Mouse (Mus musculus) E14TG2a.4 (cell line): ENCODE measurements at regions not wholly inside any gene's neighbourhood (a gene's known extent, or its start where the extent isn't known, plus 50 kb on each side); places are given as distances from the start of the nearest gene placed in this dataset.
A peak's percentile ranks its signal among the peaks of the same experiment; 100 is the strongest.

ENCODE experiments used
- H3K27me3 ChIP-seq: 2 replicates; pipeline ENCODE4 v1.6.1; 2014; ENCODE audit warnings: low read length, control low read depth; ENCODE audit not compliant: insufficient read depth
- H3K36me3 ChIP-seq: 2 replicates; pipeline ENCODE4 v1.6.1; 2014; ENCODE audit warnings: low read length, control low read depth; ENCODE audit not compliant: insufficient read depth
- H3K4me1 ChIP-seq: replicated peaks from 2 replicates; pipeline ENCODE4 v1.6.1; 2014; ENCODE audit warnings: low read depth, low read length, control low read depth
- H3K4me3 ChIP-seq: replicated peaks from 2 replicates; pipeline ENCODE4 v1.5.1; 2014; ENCODE audit warnings: mild to moderate bottlenecking, low read length
- H3K9me3 ChIP-seq: 2 replicates; pipeline ENCODE4 v1.6.1; 2014; ENCODE audit warnings: low read length, control low read depth
- CTCF ChIP-seq: conservative IDR thresholded peaks from 2 replicates; pipeline ENCODE4 v1.5.1; 2014; ENCODE audit warnings: low read length
- NANOG ChIP-seq: IDR thresholded peaks from 2 replicates; pipeline ENCODE4 v1.6.1; 2014; ENCODE audit warnings: borderline replicate concordance, low read length, mixed read lengths
- POU5F1 ChIP-seq: IDR thresholded peaks from 2 replicates; pipeline ENCODE4 v1.6.1; 2014; ENCODE audit warnings: low read length, borderline replicate concordance

DNA sequence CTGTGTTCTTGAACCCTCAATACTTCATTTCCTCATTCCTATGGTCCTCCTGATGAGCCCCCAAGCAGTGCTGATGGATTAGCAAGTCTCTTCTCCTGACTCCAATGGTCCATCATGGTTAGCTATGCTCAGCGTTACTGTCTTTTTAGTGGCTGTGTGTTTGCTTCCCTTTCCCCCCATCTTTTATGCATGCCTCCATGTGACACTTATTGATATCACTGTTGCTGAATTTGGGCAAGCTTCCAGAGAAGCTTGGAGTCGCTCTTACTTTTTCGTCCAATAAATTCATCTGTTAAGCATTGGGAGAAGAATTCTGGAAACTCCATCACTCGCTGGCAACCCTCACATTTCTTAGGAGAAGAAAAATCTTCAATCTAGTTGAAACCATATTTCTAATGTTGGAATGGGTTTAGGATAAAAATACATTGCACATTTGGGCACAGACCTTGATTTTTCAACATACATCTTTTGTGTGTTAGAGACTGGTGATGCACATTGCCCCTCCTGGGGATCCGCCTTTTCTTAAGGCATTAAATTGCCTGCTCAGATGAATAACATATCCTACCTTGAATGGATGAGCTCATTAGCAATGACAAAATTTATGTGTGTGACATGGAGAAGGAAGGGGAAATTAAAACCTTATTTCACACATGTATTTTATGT lies 107.7 kb upstream of the 4933402D24Rik start:
- Histone ChIP-seq H3K27me3 (no peaks in the 10 kb centered on the region), H3K4me3 (no peak overlapping the region), H3K9me3 (no peaks in the 10 kb centered on the region), H3K36me3 (no peaks in the 10 kb centered on the region), H3K4me1 (no peaks in the 10 kb centered on the region)
- TF ChIP-seq CTCF, result no peak
- no peak for TF ChIP-seq NANOG
- no peak for TF ChIP-seq POU5F1

DNA sequence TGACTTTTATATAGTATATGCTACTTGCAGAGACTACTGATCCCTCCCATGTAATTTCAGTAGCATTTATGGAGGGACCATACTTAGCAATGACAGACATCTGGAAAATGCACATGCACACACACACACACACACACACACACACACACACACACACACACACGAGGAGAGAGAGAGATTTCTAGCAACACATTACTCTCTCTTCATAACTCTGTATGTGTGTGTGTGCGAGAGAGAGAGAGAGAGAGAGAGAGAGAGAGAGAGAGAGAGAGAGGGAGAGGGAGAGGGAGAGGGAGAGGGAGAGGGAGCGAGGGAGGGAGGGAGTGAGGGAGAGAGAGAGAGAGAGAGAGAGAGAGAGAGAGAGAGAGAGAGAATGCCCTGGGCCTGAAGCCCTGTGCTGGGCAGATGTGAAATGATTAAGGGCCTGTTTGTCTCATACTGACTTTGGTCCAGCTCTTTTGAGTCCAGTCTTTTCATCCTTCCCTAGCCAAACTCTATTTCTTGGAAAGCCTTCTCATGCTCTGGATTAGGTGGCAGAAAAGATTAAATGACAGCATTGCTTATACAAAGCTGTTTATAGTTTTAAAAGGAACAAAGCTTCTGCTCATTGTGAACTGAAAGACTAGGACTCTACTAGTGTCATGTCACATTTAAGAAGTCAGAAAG lies 106.4 kb upstream of the 4933402D24Rik start:
- TF ChIP-seq POU5F1, result no peak
- TF ChIP-seq CTCF, result no peak
- no peak for TF ChIP-seq NANOG
- Histone ChIP-seq H3K36me3 (no peaks in the 10 kb centered on the region), H3K9me3 (no peaks in the 10 kb centered on the region), H3K4me1 (no peaks in the 10 kb centered on the region), H3K27me3 (no peaks in the 10 kb centered on the region), H3K4me3 (no peak overlapping the region)

DNA sequence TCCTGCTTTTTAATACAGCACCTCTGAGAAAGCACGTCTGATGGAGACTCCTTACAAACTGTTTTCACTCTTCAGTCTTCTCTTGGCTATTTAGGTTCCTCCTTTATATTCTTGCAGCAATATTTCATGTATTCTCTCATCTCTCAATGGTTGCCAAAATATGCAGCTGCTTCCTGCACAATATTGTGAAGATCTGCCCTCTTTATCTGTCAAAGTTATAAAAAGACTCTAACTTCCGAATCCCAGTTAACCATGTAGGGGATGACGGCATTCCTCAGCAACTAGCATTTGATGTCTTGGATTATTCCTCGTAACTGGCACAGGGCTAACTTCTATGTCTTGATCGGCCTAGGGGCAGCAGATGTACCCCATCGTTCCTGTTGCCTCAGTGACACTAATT lies 102.8 kb upstream of the 4933402D24Rik start:
- H3K36me3 ChIP-seq, result no peaks in the 10 kb centered on the region
- H3K4me3 ChIP-seq, result no peak overlapping the region
- TF ChIP-seq POU5F1 (no peak), CTCF (no peak), NANOG (no peak)
- H3K9me3 ChIP-seq, result no peaks in the 10 kb centered on the region
- H3K27me3 ChIP-seq, result no peaks in the 10 kb centered on the region
- H3K4me1 ChIP-seq, result no peaks in the 10 kb centered on the region

DNA sequence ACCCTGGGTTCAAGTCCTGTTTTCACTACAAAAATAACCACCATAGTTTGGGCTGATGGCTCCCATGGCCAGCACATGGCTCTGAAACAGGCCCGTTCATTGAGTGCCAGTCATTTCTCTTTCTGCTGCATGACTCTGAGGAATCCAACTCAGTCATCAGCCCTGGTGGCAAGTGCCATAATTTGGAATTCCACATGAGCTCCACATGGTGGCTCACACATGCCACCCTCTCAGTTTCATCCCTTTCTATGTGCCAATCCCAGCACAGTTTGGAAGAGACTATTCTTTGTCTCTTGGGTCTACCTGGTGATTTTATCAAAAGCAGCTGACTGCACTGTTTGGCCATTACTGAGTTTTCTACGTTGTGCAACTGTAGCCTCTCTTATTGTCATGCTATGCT lies 100.3 kb upstream of the 4933402D24Rik start:
- H3K36me3 ChIP-seq, result no peaks in the 10 kb centered on the region
- no peak overlapping the region for H3K4me3 ChIP-seq
- TF ChIP-seq NANOG, result no peak
- no peaks in the 10 kb centered on the region for H3K9me3 ChIP-seq
- no peaks in the 10 kb centered on the region for H3K4me1 ChIP-seq
- H3K27me3 ChIP-seq, result no peaks in the 10 kb centered on the region

DNA sequence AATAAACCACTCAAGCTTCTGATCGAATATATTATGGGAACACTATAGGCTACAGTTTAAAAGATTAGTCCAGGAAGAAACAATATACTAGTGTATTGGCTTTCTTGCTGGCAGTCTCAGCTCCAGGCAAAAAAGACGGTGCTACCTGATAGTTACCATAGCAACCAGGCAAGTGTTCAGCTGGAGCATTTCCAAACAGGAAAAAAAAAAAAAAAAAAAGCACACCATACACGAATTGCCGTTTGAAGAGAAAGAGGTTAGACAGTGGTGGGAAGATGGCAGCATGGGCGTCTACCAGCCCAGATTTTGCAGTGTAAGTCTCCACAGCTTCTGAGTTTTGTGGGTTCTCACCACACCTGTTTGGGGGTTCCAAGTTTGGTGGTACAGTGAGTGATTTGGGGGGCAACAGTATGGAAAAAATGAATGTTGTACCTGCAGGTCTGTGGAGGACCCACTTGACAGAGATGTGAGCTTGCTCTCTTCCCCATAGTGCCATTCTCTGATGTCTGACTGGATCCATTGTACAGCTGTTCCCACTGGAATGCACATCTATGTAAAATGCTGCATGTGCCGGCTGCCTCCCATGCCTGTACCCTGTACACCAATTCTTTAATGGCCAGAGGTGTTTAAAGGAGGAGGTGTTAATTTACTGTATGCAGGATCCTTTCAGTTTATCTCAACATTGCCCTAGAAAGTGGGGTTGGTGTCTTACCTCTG lies 89.0 kb upstream of the 4933402D24Rik start:
- no peak for TF ChIP-seq POU5F1
- no peak for TF ChIP-seq NANOG
- no peak for TF ChIP-seq CTCF
- no peaks in the 10 kb centered on the region for H3K4me1 ChIP-seq
- H3K27me3 ChIP-seq, result no peaks in the 10 kb centered on the region
- no peaks in the 10 kb centered on the region for H3K9me3 ChIP-seq
- no peak overlapping the region for H3K4me3 ChIP-seq
- H3K36me3 ChIP-seq, result no peaks in the 10 kb centered on the region

DNA sequence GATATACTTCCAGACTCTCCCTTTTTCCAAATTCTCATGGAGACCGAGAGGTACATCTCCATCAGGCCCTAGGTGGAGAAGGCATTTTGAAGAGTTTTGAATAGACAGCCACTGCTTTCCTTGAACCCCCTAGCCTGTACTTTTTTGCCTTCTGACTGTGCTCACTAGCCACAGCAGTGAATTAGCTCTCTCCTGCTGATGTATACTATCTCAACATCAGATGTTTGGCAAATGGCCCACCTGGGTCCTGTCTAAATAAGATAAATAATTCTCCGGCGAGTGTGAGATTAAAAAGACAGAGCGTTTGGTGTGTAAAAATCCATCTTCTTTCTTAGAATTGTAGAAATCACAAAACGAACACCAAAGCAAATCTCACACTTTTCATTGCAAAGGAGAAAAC lies 88.4 kb upstream of the 4933402D24Rik start:
- no peaks in the 10 kb centered on the region for H3K27me3 ChIP-seq
- H3K4me3 ChIP-seq, result no peak overlapping the region
- H3K36me3 ChIP-seq, result no peaks in the 10 kb centered on the region
- H3K4me1 ChIP-seq, result no peaks in the 10 kb centered on the region
- H3K9me3 ChIP-seq, result no peaks in the 10 kb centered on the region
- TF ChIP-seq POU5F1 (no peak), NANOG (no peak), CTCF (no peak)

DNA sequence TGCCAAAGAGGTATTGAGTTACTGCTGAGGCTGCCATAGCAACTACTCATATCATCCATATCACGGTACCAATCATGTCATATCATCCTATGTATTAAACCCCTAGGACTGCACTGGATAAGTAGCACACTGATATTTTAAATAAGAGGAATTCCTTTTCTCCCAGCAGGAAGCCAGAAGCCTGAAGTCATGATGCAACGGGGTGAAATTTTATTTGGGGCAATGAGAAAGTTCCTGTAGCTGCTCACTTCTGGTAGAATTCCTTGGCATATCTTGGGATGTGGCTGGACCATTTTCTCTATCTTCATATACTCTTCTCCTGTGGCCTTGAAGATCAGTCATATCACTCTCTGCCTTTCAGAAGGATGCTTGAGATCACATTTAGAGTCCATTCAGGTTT lies 87.3 kb upstream of the 4933402D24Rik start:
- H3K4me3 ChIP-seq, result no peak overlapping the region
- H3K27me3 ChIP-seq, result no peaks in the 10 kb centered on the region
- TF ChIP-seq POU5F1 (no peak), NANOG (no peak), CTCF (no peak)
- H3K9me3 ChIP-seq, result no peaks in the 10 kb centered on the region
- no peaks in the 10 kb centered on the region for H3K36me3 ChIP-seq
- H3K4me1 ChIP-seq, result no peaks in the 10 kb centered on the region

DNA sequence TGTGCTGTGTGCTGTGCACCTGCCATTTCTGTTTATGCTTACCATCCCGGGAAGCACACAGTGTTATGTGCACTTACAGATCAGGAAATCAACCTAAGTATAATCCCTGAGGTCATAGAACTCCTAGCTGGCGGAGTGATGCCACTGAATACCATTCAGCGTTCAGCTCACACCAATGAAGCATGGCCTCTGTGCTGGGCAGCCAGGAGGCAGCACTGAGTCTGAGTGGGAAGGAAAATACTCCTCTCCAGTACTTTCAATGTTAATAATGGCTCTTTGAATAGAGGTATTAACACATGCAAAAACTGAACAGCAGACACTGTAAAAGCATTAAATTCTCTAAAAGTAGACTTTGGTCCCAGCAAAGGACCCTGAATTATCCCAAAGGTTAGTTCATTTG lies 85.7 kb upstream of the 4933402D24Rik start:
- H3K4me1 ChIP-seq, result no peaks in the 10 kb centered on the region
- TF ChIP-seq CTCF (peak; percentile 52), POU5F1 (no peak)
- H3K9me3 ChIP-seq, result no peaks in the 10 kb centered on the region

More for the DNA sequence above, 85.7 kb upstream of the 4933402D24Rik start:
- H3K4me3 ChIP-seq, result no peak overlapping the region
- no peaks in the 10 kb centered on the region for H3K27me3 ChIP-seq
- no peaks in the 10 kb centered on the region for H3K36me3 ChIP-seq
